Mouse (Mus musculus) E14TG2a.4 (cell line): ENCODE measurements at regions not wholly inside any gene's neighbourhood (a gene's known extent, or its start where the extent isn't known, plus 50 kb on each side); places are given as distances from the start of the nearest gene placed in this dataset.

ENCODE experiments used
- CTCF ChIP-seq: conservative IDR thresholded peaks from 2 replicates; pipeline ENCODE4 v1.5.1; 2014; ENCODE audit warnings: low read length
- POU5F1 ChIP-seq: IDR thresholded peaks from 2 replicates; pipeline ENCODE4 v1.6.1; 2014; ENCODE audit warnings: low read length, borderline replicate concordance

- TF ChIP-seq CTCF (no peak), POU5F1 (no peak)
These were observed 249.8 kb downstream of the Satb1 start for GRCm38 (mm10) chr17:51583277-51583676.
